Mouse (Mus musculus): ENCODE measurements around the gene 4930442H23Rik.

GRCm38 (mm10) chr10:81176466-81177271 is 7.0 kb downstream of the 4930442H23Rik start, which contains the start of gene Eef2:
- TF ChIP-seq CEBPB (IDR thresholded peaks at IDR 0.05; ENCODE audit: low read depth) = no peak
- TF ChIP-seq CTCF (IDR thresholded peaks at IDR 0.05; ENCODE audit: control insufficient read depth, insufficient read depth, insufficient read length) = no peak
